Mouse (Mus musculus): ENCODE data around the gene Rnf26.

The Rnf26 gene

DNA sequence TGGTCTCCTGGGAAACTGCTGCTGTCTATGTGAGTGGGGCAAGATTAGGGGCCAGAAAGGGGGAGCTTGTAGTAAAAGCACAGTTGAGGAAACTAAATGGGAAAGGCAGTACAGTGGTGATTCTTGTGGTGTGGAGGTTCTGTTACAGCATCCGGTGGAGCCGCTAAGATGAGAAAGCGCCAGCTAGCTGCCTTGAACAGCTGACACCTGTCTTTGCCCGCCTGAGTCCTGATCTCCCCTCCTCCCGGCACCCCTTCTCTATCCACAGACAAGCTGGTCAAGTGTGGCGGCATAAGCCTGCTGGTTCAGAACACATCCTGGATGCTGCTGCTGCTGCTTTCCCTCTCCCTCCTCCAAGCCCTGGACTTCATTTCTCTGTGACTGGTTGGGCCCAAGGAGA is 66.2 kb downstream of the Rnf26 start:
- DNase-seq (ENCODE audit: low spot score) = no peak

DNA sequence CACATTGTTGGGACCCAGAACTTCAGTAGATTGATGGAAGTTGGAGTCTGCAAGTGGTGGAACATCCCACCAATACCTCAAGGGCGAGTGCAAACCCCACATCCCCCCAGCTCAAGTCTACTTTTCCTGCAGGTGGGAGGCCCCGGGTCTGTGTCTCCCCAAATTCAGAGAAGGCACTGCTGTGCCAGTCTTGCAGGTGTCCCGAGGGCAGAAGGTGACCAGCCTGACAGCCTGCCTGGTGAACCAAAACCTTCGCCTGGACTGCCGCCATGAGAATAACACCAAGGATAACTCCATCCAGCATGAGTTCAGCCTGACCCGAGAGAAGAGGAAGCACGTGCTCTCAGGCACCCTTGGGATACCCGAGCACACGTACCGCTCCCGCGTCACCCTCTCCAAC is 66.9 kb downstream of the Rnf26 start:
- DNase-seq (ENCODE audit: low spot score) = no peak

DNA sequence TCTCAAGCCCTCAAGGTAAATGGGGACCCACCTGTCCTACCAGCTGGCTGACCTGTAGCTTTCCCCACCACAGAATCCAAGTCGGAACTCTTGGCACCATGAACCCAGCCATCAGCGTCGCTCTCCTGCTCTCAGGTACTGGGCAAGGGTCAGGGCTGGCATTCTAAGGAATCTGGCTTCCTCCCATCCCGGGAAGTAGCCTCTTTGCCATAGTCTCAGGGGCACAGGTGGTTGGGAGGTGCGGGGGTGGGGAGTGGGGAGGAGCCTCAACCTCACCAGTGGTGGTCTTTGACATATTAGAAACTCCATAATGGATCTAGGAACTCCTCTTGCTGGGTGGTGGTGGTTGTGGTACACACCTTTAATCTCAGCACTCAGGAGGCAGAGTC is 67.4 kb downstream of the Rnf26 start:
- no peak for DNase-seq (ENCODE audit: low spot score)
